Mouse (Mus musculus) heart, embryonic 10.5 days (tissue): ENCODE measurements around the gene Dpep1. TPM values are rescaled to one million over a fixed set of nuclear protein-coding genes. Genes with fewer than 3 reads are reported as not detected.

Experiments
- DNase-seq: peaks from one replicate; pipeline ENCODE4 v3.0.0-alpha.2; 2017; ENCODE audit warnings: low spot score
- H3K27ac ChIP-seq: fragments of 300-500 bp; sonication (generic); 2 replicates; pipeline ENCODE4 v1.5.1; 2016; ENCODE audit warnings: mild to moderate bottlenecking
- H3K27me3 ChIP-seq: fragments of 300-500 bp; sonication (generic); 2 replicates; pipeline ENCODE4 v1.6.1; 2016; ENCODE audit warnings: mild to moderate bottlenecking; ENCODE audit not compliant: poor library complexity, insufficient read depth, severe bottlenecking
- H3K36me3 ChIP-seq: fragments of 300-500 bp; sonication (generic); 2 replicates; pipeline ENCODE4 v1.6.1; 2016; ENCODE audit warnings: mild to moderate bottlenecking, moderate library complexity
- H3K4me1 ChIP-seq: fragments of 300-500 bp; sonication (generic); 2 replicates; pipeline ENCODE4 v1.6.1; 2016; ENCODE audit warnings: mild to moderate bottlenecking
- H3K4me3 ChIP-seq: fragments of 300-500 bp; sonication (generic); 2 replicates; pipeline ENCODE4 v1.5.1; 2016; ENCODE audit warnings: mild to moderate bottlenecking, moderate library complexity
- H3K9me3 ChIP-seq: fragments of 300-500 bp; sonication (generic); 2 replicates; pipeline ENCODE4 v1.6.1; 2016; ENCODE audit warnings: mild to moderate bottlenecking, moderate library complexity
- WGBS: fragments of 180-500 bp; shearing (Covaris S2); methylation state at CpG from one replicate; pipeline ENCODE4 v1.1.7; 2016; 5-methylcytosine and 5-hydroxymethylcytosine counted together
- polyA plus RNA-seq: library from polyadenylated mRNA; unstranded; fragments of >200 nt; fragmentation: Nextera tagmentation; extraction: Ambion mirVana; gene quantifications from 2 replicates; pipeline ENCODE4 v1.2.1, GENCODE M21; 2016

The Dpep1 gene
- polyA plus RNA-seq = 1.9 and 5.2 TPM in 2 replicates

DNA sequence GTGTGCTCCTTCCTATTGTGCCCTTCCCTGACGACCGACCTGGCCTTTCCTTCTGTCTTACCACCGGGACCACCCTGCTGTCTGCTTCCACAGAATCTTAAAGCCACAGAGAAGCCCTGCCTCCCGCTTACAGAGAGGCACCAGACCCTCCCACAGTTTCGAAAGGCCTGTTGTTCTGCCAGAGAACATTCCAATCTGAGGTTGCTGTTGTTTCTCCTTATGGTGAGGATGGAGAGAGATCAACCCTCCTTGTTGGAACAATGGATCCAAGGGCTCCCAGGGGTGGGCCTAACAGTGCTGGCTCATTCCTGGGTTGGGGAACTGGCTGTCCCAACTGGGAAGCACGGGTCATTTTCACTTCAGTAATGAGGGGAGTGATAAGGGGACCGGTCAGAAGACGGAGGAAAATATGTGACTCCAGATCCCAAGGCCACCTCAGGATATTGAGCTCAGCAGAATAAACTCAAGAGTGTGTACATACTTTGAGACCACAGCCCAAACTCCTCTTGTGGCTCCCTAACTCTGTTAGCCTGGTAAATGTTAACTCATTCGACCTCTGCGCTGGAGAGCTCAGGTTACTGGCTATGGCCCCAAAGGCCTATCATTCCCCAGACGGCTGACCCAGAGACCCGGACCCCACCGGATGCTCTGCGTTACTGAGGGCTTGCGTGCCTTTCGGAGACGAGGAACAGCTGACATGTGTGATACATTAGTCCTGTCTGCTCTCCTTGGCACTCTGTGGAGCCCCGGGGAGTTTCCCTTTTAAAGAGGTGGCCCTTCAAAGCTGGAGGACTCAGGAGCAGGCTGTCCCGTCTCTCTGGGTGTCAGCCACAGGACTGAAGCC, at the start of gene Dpep1:
TSS of gene Dpep1 (plus strand) at position 677 of the 844 bp plus-strand sequence.
- WGBS = 28% methylated on average over 19 of the region's 19 CpGs
- Histone ChIP-seq H3K36me3 (no peaks in the 10 kb centered on the region), H3K27ac (peak within 1 kb of the TSS; percentile 56), H3K4me3 (no peak within 1 kb of the TSS), H3K4me1 (peaks cover 43% of the 10 kb centered on the region), H3K9me3 (no peaks in the 10 kb centered on the region), H3K27me3 (peaks cover 14% of the 10 kb centered on the region)
- DNase-seq = peak; percentile 77

GRCm38 (mm10) chr8:123136287-123136686, 49.8 kb upstream of the Dpep1 start:
- 0 out of 2 replicates have a peak, but pooled peaks cover 6% of the 10 kb centered on the region for H3K27me3 ChIP-seq
- H3K36me3 ChIP-seq = no peaks in the 10 kb centered on the region
- H3K4me3 ChIP-seq = no peak overlapping the region
- 70% methylated on average over 9 of the region's 9 CpGs for WGBS
- peaks cover 38% of the 10 kb centered on the region for H3K4me1 ChIP-seq
- 0 out of 2 replicates have a peak overlapping the region, but pooled peaks have one; percentile 33 for H3K27ac ChIP-seq
- no peak for DNase-seq
- H3K9me3 ChIP-seq = no peaks in the 10 kb centered on the region

- DNase-seq = peak; percentile 91
- 0 out of 2 replicates have a peak, but pooled peaks cover 6% of the 10 kb centered on the region for H3K27me3 ChIP-seq
- 7% methylated on average over 2 of the region's 2 CpGs for WGBS
- peak overlapping the region; percentile 69 for H3K27ac ChIP-seq
- no peaks in the 10 kb centered on the region for H3K36me3 ChIP-seq
- H3K4me1 ChIP-seq = peaks cover 37% of the 10 kb centered on the region
- no peak overlapping the region for H3K4me3 ChIP-seq
- no peaks in the 10 kb centered on the region for H3K9me3 ChIP-seq
These were observed 48.4 kb upstream of the Dpep1 start for GRCm38 (mm10) chr8:123137645-123138077.

DNA sequence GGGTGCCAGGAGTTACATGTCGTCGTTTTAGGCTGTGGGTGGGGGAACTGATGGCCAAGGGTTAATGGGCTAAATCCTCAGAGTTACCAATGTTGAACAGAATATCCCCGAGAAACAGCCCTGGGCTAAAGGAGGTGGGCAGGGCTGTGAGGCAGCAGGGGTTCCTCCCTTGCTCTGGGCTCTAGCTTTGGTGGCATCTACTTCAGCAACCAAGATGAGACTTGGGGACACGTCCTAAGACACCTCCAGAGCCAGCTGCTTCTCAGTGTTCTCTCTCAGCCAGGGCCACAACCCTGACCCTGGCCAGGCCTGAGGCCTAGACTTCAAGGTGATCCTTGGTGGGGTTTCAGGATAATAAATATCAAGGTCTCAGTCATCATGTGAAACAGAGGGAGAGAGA, 47.3 kb upstream of the Dpep1 start:
- H3K4me1 ChIP-seq = peaks cover 37% of the 10 kb centered on the region
- no peaks in the 10 kb centered on the region for H3K36me3 ChIP-seq
- DNase-seq = no peak
- H3K27ac ChIP-seq = peak overlapping the region; percentile 19; the same call in 1 of the 2 replicates
- WGBS = 53% methylated on average over 4 of the region's 4 CpGs
- no peak overlapping the region for H3K4me3 ChIP-seq
- 0 out of 2 replicates have a peak, but pooled peaks cover 6% of the 10 kb centered on the region for H3K27me3 ChIP-seq
- H3K9me3 ChIP-seq = no peaks in the 10 kb centered on the region

- Histone ChIP-seq H3K4me3 (no peak overlapping the region), H3K4me1 (peaks cover 17% of the 10 kb centered on the region), H3K36me3 (no peaks in the 10 kb centered on the region), H3K27me3 (no peaks in the 10 kb centered on the region), H3K9me3 (no peaks in the 10 kb centered on the region), H3K27ac (no peak overlapping the region)
- 85% methylated on average over 14 of the region's 14 CpGs for WGBS
- DNase-seq = no peak
These were observed 44.1 kb upstream of the Dpep1 start for GRCm38 (mm10) chr8:123141741-123142462.

DNA sequence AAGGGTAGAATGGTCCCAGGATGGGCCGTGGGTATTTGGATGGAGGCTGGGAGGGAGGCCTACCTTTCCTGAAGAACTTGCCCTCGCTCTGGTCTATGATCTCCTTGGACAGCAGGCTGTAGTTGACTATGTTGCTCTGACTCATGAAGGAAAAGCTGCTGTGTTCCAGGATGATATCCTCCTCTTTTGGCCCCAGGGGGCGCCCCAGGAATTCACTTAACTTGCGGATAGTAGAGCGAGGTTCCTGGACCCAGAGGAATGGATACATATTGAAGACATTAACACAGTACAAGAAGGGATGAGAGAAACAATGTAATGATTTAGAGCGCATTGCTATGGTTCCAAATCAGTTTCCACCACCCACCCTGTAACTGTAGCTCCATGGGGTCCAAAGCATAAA, 40.8 kb upstream of the Dpep1 start:
- 55% methylated on average over 6 of the region's 6 CpGs for WGBS
- DNase-seq = no peak
- no peak overlapping the region for H3K4me3 ChIP-seq
- no peaks in the 10 kb centered on the region for H3K36me3 ChIP-seq
- H3K27me3 ChIP-seq = no peaks in the 10 kb centered on the region
- no peak overlapping the region for H3K27ac ChIP-seq
- H3K9me3 ChIP-seq = no peaks in the 10 kb centered on the region
- H3K4me1 ChIP-seq = no peaks in the 10 kb centered on the region

- WGBS = 82% methylated on average over 7 of the region's 7 CpGs
- no peak for DNase-seq
- no peak overlapping the region for H3K27ac ChIP-seq
- H3K4me1 ChIP-seq = peaks cover 5% of the 10 kb centered on the region; the same call in 1 of the 2 replicates
- H3K36me3 ChIP-seq = no peaks in the 10 kb centered on the region
- H3K9me3 ChIP-seq = no peaks in the 10 kb centered on the region
- no peak overlapping the region for H3K4me3 ChIP-seq
- H3K27me3 ChIP-seq = no peaks in the 10 kb centered on the region
These were observed 39.7 kb upstream of the Dpep1 start for GRCm38 (mm10) chr8:123146390-123146789.

GRCm38 (mm10) chr8:123150737-123151171, 35.3 kb upstream of the Dpep1 start:
- no peak for DNase-seq
- WGBS = 60% methylated on average over 9 of the region's 9 CpGs

DNA sequence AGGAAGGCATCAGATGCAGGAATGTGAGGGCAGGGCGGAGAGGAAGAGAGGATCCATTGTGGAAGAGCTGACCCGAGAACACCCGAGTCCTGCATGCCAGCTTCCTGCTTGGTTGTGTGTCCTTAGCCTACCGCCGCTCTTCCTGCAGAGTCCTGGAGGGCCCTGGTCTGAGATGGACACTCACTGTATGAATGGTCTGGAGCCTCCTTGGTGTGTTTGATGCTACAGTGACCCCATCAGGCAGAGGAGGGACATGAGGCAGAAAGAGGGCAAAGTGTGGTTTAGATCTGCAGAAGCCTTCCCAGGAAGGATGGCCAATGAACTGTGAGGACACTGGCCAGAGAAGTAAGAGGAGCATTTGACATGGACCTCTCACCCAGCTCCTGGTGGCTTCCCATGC, 30.9 kb upstream of the Dpep1 start:
- Histone ChIP-seq H3K4me1 (peaks cover 48% of the 10 kb centered on the region), H3K9me3 (no peaks in the 10 kb centered on the region), H3K27me3 (no peaks in the 10 kb centered on the region), H3K4me3 (no peak overlapping the region), H3K27ac (peak overlapping the region; percentile 39; the same call in 1 of the 2 replicates), H3K36me3 (no peaks in the 10 kb centered on the region)
- DNase-seq = no peak
- WGBS = 75% methylated on average over 5 of the region's 5 CpGs

More at GRCm38 (mm10) chr8:123150737-123151171, 35.3 kb upstream of the Dpep1 start:
- H3K4me3 ChIP-seq = no peak overlapping the region
- no peaks in the 10 kb centered on the region for H3K9me3 ChIP-seq
- H3K27ac ChIP-seq = no peak overlapping the region; the same call in 1 of the 2 replicates
- no peaks in the 10 kb centered on the region for H3K27me3 ChIP-seq
- no peaks in the 10 kb centered on the region for H3K36me3 ChIP-seq
- peaks cover 13% of the 10 kb centered on the region for H3K4me1 ChIP-seq

DNA sequence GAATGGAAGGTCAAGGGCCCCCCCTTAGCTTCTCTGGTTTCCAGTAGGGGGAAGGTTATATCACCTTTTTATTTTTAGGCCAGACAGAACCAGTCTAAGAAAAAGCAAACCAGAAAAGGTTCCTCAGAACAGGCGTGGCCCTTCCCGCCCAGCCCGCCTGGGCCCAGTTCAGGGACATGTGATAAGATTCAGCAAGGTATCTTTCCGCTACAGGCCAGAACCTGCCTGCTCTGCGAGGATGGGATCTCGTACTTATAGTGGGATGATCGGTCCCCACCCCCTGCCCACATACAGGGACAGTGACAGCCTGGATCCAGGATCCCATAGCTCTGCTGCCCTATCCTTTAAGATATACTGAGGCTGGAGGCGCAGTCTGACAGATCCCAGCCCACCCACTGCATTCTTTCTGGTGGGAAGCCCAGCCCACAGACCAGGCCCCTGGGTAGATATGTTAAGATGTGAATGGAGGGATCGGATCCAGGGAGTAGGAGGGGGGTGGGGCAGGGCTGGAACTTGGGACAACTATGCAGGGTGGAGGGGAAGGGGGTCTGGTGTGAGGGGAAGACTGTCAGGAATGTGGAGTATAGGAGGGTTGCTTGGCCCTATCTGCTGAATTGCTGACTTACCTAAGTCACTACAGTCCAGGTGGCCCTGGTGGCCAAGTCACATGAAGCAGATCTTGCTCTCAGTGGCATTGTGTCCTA, 29.8 kb upstream of the Dpep1 start:
- no peaks in the 10 kb centered on the region for H3K36me3 ChIP-seq
- no peaks in the 10 kb centered on the region for H3K9me3 ChIP-seq
- no peak for DNase-seq
- H3K4me3 ChIP-seq = peak overlapping the region; percentile 25
- H3K27ac ChIP-seq = peak overlapping the region; percentile 74
- H3K27me3 ChIP-seq = no peaks in the 10 kb centered on the region
- peaks cover 43% of the 10 kb centered on the region for H3K4me1 ChIP-seq
- 37% methylated on average over 9 of the region's 9 CpGs for WGBS

- Histone ChIP-seq H3K27ac (peak within 1 kb of the TSS; percentile 74), H3K4me1 (peaks cover 43% of the 10 kb centered on the region), H3K9me3 (no peaks in the 10 kb centered on the region), H3K4me3 (peak within 1 kb of the TSS; percentile 44), H3K27me3 (no peaks in the 10 kb centered on the region), H3K36me3 (no peaks in the 10 kb centered on the region)
- DNase-seq = no peak
- 29% methylated on average over 13 of the region's 13 CpGs for WGBS
These were observed 28.1 kb upstream of the Dpep1 start, which contains the start of gene Sult5a1 for GRCm38 (mm10) chr8:123157888-123158465. TSS of gene Sult5a1 (minus strand) at chr8:123158315.

GRCm38 (mm10) chr8:123181391-123181790, 4.7 kb upstream of the Dpep1 start:
- H3K9me3 ChIP-seq = peaks cover 24% of the 10 kb centered on the region
- peaks cover 8% of the 10 kb centered on the region; the same call in 1 of the 2 replicates for H3K27me3 ChIP-seq
- H3K27ac ChIP-seq = no peak overlapping the region
- H3K4me3 ChIP-seq = no peak overlapping the region
- no peaks in the 10 kb centered on the region for H3K36me3 ChIP-seq
- H3K4me1 ChIP-seq = peaks cover 23% of the 10 kb centered on the region
- WGBS = 66% methylated on average over 3 of the region's 3 CpGs
- DNase-seq = peak; percentile 73
